Mouse (Mus musculus): Measurements from ENCODE around the gene Ccdc60.
A peak's percentile ranks its signal among the peaks of the same experiment; 100 is the strongest.

Ccdc60 gene

GRCm38 (mm10) chr5:116271511-116272227 lies 17.1 kb downstream of the Ccdc60 start:
- DNase-seq (ENCODE audit: low read depth, low spot score) = no peak

GRCm38 (mm10) chr5:116269212-116270145 lies 19.3 kb downstream of the Ccdc60 start:
- DNase-seq (ENCODE audit: low read depth, low spot score) = no peak

GRCm38 (mm10) chr5:116262689-116263088 lies 26.1 kb downstream of the Ccdc60 start:
- DNase-seq (ENCODE audit: low read depth, low spot score) = no peak

GRCm38 (mm10) chr5:116261944-116262343 lies 26.8 kb downstream of the Ccdc60 start:
- no peak for DNase-seq (ENCODE audit: low read depth, low spot score)

- no peak for DNase-seq (ENCODE audit: low read depth, low spot score)
These were observed 28.4 kb downstream of the Ccdc60 start for GRCm38 (mm10) chr5:116260356-116260755.

GRCm38 (mm10) chr5:116258321-116258860 lies 30.4 kb downstream of the Ccdc60 start:
- no peak for DNase-seq (ENCODE audit: low read depth, low spot score)

- no peak for DNase-seq (ENCODE audit: low read depth, low spot score)
These were observed 34.9 kb downstream of the Ccdc60 start for GRCm38 (mm10) chr5:116253914-116254313.

- DNase-seq (ENCODE audit: low read depth, low spot score) = no peak
These were observed 36.6 kb downstream of the Ccdc60 start for GRCm38 (mm10) chr5:116252186-116252585.

GRCm38 (mm10) chr5:116246642-116247041 lies 42.1 kb downstream of the Ccdc60 start:
- DNase-seq (ENCODE audit: low read depth, low spot score) = no peak

- DNase-seq (ENCODE audit: low read depth, low spot score) = no peak
These were observed 44.3 kb downstream of the Ccdc60 start for GRCm38 (mm10) chr5:116244476-116244875.

- no peak for DNase-seq (ENCODE audit: low read depth, low spot score)
These were observed 45.2 kb downstream of the Ccdc60 start for GRCm38 (mm10) chr5:116243622-116244021.

- peak; percentile 44 for DNase-seq (ENCODE audit: low read depth, low spot score)
These were observed 56.7 kb downstream of the Ccdc60 start for GRCm38 (mm10) chr5:116231841-116232643.

GRCm38 (mm10) chr5:116228414-116228813 lies 60.4 kb downstream of the Ccdc60 start:
- no peak for DNase-seq (ENCODE audit: low read depth, low spot score)

- no peak for DNase-seq (ENCODE audit: low read depth, low spot score)
These were observed 64.8 kb downstream of the Ccdc60 start for GRCm38 (mm10) chr5:116224023-116224422.

GRCm38 (mm10) chr5:116221916-116222315 lies 66.9 kb downstream of the Ccdc60 start:
- no peak for DNase-seq (ENCODE audit: low read depth, low spot score)

GRCm38 (mm10) chr5:116219288-116219687 lies 69.5 kb downstream of the Ccdc60 start:
- no peak for DNase-seq (ENCODE audit: low read depth, low spot score)

GRCm38 (mm10) chr5:116212706-116213105 lies 76.1 kb downstream of the Ccdc60 start:
- no peak for DNase-seq (ENCODE audit: low read depth, low spot score)

GRCm38 (mm10) chr5:116209378-116210091 lies 79.2 kb downstream of the Ccdc60 start:
- DNase-seq (ENCODE audit: low read depth, low spot score) = no peak

GRCm38 (mm10) chr5:116208741-116209368 lies 79.9 kb downstream of the Ccdc60 start:
- DNase-seq (ENCODE audit: low read depth, low spot score) = no peak

GRCm38 (mm10) chr5:116202692-116203091 lies 86.1 kb downstream of the Ccdc60 start:
- DNase-seq (ENCODE audit: low read depth, low spot score) = no peak
